Mouse (Mus musculus) R1 (cell line): Measurements from ENCODE around the gene Midn.
A peak's percentile ranks its signal among the peaks of the same experiment; 100 is the strongest.

ENCODE experiments used
- DNase-seq: peaks from one replicate; pipeline ENCODE4 v3.0.0-alpha.2; 2018; ENCODE audit warnings: low read depth, low spot score

Midn gene

DNA sequence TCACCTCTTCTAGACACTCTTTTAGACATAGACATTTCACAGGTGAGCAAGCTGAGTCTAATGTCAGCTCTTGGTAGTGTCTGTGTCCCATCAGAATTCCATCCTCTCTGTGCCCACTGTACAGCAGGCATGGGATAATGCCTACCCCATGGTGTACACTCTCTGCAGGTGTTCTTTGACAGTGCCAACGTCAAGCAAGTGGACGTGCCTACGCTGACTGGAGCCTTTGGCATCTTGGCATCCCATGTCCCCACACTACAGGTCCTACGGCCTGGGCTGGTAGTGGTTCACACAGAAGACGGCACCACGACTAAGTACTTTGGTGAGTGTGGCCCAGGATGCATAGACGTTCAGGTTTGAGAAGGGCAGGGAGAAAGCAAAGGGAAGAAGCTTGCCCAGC lies 4.4 kb upstream of the Midn start:
- no peak for DNase-seq

GRCm38 (mm10) chr10:80144159-80144558 lies 3.9 kb upstream of the Midn start:
- DNase-seq, result no peak

- peak; percentile 73 for DNase-seq
Measured at GRCm38 (mm10) chr10:80144864-80145838, 2.9 kb upstream of the Midn start.

DNA sequence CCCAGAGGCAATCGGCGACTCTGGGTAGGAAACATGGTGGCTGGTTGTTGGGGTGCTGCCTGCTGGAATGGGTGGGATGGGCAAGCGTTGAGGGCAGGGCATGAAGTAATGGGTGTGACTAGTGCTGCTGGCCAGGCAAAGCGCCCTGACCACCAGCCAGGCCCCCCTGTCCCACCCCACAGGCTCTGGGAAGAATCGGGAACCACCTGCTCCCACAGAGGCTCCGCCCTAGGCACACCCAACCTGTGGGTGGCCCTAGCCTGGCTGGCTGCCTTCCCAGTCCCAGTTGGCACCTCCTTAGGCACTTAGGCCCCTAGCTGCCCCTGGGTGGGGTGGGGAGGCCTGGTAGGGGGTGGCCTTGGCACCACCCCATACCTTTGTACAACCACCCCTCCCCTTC lies 2.2 kb upstream of the Midn start:
- no peak for DNase-seq

DNA sequence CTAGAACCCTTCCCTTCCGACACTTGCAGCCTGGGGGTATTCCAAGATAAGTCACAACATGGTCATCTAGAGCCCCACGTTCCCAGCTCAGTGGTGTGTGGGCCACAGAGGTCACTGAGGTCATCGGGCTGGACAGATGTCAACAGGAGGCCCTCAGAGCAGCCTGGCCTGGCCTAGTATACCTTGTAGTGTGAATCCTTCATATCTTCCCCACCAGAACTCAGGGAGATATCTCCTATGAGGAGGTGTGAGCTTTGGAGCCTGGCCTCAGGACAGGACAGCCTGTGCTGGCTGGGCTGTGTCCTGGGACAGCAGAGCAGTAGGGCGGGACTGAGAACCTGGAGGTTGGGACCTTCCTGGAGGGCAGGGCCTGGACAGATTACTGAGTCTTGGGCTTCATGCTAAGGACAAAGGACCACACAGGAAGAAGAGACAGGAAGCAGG lies 1.5 kb upstream of the Midn start:
- no peak for DNase-seq

- no peak for DNase-seq
Measured at GRCm38 (mm10) chr10:80147146-80147718, 840 bp upstream of the Midn start.

DNA sequence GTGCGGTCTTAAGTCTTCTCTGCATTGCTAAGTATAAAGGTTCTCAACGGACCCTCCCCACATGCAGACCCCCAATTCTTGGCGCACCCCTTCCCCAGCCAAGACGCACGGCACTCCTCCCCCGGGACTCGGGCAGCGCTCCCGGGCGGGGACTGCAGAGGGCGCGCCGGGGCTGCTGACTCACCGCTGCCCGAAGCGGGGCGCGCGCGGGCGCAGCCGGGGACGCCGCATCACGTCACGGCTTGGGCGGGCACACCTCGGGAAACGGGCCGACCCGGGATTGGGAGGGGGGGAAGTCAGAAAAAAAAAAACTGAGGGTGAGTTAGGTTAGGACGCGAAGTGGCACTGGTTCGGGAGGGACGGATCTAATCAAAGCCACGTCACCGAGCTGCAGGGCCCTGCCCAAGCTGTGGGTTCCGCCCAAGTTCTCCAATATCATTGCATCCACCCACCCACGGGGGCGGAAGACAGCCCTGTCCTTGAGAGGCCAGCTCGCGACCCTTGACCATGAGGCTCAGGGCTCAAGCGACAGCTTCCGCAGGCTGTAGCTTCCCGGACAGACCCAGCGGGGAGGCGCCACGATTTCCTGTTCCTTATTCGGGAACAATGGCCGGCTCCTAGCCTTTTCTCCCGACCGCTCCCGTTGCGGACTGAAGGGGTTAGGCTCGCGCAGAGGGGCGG lies 678 bp downstream of the Midn start:
- DNase-seq, result no peak

- peak; percentile 99 for DNase-seq
Measured at GRCm38 (mm10) chr10:80149291-80150225, 1.5 kb downstream of the Midn start.

- DNase-seq, result peak; percentile 62
Measured at GRCm38 (mm10) chr10:80150226-80151210, 2.4 kb downstream of the Midn start.

DNA sequence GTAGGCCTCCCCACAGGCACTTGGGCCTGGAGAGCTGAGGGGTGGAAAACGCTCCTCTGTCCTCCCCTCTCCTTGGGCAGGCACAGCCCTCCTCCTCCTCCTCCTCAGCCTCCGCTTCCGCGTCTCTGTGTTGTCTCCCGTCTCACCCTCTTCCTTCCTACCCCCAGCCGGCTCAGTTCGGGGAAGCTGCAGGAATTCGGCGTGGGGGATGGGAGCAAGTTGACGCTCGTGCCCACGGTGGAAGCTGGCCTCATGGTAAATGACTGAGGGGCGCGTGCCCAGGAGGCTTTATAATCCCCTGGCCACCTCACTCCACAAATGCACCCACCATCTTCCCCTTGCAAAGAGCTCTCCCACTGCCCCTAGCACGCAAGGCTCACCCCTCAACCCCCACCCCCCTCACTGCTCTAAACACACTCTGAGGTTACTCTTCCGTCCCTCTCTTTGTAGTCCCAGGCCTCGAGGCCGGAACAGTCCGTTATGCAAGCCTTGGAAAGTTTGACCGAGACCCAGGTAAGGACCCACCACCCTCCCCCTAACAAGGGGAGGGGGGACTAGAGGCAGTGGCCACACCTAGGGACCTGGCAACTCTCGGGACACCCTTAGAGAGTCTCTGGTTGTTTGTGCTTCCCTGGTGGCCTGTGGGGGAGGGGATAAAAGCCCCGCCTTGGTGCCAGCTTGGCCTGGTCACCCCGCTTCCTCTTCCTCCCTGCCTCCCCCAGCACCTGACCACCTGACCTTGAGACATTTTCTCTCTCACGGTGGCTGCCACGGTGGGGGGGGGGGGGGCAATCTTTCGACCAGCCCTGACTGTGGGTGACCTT lies 3.4 kb downstream of the Midn start:
- peak; percentile 43 for DNase-seq

DNA sequence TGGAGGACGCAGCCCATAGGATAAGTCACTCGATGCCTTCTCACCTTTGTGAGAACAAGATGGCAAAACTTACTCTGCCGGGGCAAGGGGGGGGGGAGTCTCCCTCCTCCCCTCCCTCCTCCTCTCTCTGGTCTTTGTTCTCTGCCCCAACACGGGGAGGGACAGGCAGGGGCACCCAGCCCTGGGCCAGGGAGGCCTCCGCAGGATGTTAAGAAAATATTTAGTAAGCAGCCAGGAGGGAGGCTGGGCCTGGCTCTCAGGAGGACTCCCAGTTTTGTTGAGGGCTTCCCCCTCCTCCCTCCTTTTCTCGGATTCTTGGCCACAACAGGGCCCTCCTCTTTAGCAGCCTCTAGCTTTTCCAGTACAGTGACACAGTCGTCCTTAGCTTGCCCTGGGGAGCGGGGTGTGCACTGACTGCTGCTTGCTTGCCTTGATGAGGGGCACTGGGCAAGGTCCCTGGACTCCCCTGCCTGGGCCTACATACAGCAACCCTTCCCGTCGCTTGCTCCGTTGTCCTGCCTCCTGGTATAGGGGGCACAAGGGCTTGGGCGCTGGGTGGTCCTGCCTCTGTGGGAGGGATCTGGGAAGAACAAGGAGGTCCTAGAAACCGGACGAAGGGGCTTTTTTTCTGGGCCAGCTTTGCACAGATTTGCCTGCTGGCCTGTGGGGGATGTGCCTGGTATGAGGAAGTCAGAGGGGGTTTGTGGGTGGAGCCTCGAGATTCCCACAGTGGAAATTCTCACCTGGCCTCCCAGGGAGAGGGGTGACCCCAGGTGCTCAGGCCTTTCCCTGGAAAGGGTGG lies 4.2 kb downstream of the Midn start:
- no peak for DNase-seq

GRCm38 (mm10) chr10:80152873-80153260 lies 4.8 kb downstream of the Midn start:
- no peak for DNase-seq

- no peak for DNase-seq
Measured at GRCm38 (mm10) chr10:80153713-80154112, 5.6 kb downstream of the Midn start.

DNA sequence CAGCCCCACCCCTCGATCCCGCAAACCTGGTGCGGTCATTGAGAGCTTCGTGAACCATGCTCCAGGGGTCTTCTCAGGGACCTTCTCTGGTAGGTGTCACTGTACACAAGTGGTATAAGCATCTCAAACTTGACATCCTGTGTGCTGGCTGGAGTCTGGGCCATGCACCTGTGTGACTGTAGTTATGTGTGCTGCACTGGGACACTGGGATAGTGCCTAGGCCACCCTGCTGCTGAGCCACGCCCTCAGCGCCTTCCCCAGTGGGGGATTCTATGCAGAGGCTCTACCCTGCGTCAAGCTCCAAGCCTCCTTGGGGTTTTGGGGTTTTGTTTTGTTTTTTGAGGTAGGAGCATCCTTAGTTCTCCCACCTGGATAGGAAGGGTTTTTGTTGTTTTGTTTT lies 6.3 kb downstream of the Midn start:
- no peak for DNase-seq

GRCm38 (mm10) chr10:80155277-80155676 lies 7.2 kb downstream of the Midn start:
- no peak for DNase-seq

DNA sequence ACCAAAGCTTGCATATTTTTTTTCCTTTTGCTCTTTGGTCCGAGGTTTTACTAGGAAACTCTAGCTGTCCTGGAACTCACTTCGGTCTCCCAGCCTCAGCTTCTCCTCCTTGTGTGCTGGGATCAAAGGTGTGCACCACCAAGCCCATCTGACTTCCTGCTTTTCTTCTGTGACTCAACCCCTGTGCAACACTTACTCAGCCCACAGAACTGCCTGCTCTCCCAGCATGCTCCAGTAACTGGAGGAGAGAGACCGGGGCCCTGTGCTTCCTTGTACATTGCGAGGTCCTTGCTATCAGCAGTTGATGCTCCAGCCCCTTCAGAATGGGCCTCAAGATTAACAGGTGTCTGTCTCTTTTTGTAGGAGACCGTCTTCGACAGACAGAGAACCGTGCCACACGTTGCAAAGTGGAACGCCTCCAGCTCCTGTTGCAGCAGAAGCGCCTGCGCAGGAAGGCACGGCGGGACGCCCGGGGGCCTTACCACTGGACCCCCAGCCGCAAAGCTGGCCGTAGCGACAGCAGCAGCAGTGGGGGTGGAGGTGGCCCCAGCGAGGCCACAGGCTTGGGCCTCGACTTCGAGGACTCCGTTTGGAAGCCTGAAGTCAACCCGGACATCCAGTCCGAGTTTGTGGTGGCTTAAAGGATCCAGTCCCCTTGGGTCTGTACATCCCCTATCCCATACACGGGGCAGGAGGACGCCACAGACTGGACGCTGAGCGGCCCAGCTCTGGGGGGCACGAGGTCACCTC lies 8.1 kb downstream of the Midn start:
- DNase-seq, result no peak

DNA sequence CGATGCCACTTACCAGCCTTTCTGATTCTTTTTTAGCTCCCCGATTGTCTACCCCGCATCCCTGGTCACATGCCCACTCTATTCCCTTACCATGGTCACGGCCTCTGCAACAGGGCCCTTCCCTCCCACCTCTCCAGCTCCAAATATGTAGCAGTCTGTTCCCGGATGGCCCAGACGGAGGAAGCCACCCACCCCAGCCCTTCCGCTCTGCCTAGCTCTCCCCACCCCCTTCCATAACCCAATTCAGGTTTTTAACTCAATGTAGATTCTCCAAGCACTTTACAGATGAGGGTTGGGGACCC lies 8.6 kb downstream of the Midn start:
- DNase-seq, result no peak
